Mouse (Mus musculus): ENCODE measurements around the gene Sdhc. TPM values are rescaled to one million over a fixed set of nuclear protein-coding genes. Genes with fewer than 3 reads are reported as not detected.

Sdhc gene
- total and polyA plus RNA-seq, 3 experiments, result 87.5 to 205 (median 153) TPM

GRCm38 (mm10) chr1:171193093-171193840 lies 42.9 kb upstream of the Sdhc start:
- Histone ChIP-seq H3K79me2 (replicated peaks; ENCODE audit: control insufficient read depth, extremely low read depth, insufficient read depth, poor library complexity, severe bottlenecking) (no peaks in the 10 kb centered on the region), H3K27me3 (replicated peaks) (peaks cover 28% of the 10 kb centered on the region), H3K36me3 (replicated peaks in 1 of 2; ENCODE audit: control insufficient read depth in 1 of 2, insufficient read depth in 1 of 2, low read length in 1 of 2) (no peaks in the 10 kb centered on the region), H3K4me3 (replicated peaks in 1 of 3; ENCODE audit: low read depth in 2 of 3, low read length in 2 of 3, poor library complexity in 1 of 3) (no peak overlapping the region), H3K27ac (ENCODE audit: insufficient read depth, low read depth) (no peak overlapping the region), H3K9me3 (replicated peaks; ENCODE audit: low read length) (no peaks in the 10 kb centered on the region), H3K4me2 (ENCODE audit: insufficient read depth, low read depth, poor library complexity, severe bottlenecking) (no peak overlapping the region), H3K4me1 (ENCODE audit: control insufficient read depth in 1 of 2, insufficient read depth in 2 of 2) (no peaks in the 10 kb centered on the region), H3K9ac (ENCODE audit: insufficient read depth, low read depth) (no peak overlapping the region)
- dilution Hi-C loops (cut with MboI; ENCODE audit: extremely low pct_ligation_motif_present, extremely low pct_unique_long_range_greater_than_20kb, low sequenced_read_pairs) (no loop called here), in situ Hi-C loops (cut with MboI; ENCODE audit: low pct_ligation_motif_present, low pct_unique_long_range_greater_than_20kb, low sequenced_read_pairs) (no loop called here)
- TF ChIP-seq E2F4 (IDR thresholded peaks at IDR 0.05; ENCODE audit: insufficient replicate concordance, low read depth, low read length) (no peak), MYC (IDR thresholded peaks at IDR 0.05; ENCODE audit: low read depth, low read length) (no peak), EP300 (IDR thresholded peaks at IDR 0.05; ENCODE audit: low read length) (no peak), ZMIZ1 (IDR thresholded peaks at IDR 0.05; ENCODE audit: low read depth, low read length) (no peak), RCOR1 (conservative IDR thresholded peaks at IDR 0.05; ENCODE audit: low read depth, low read length) (no peak), ZC3H11A (IDR thresholded peaks at IDR 0.05; ENCODE audit: low read depth, low read length) (no peak), HCFC1 (IDR thresholded peaks at IDR 0.05; ENCODE audit: low read depth, low read length) (no peak), JUN (IDR thresholded peaks at IDR 0.05; ENCODE audit: insufficient read depth, low read depth, low read length) (no peak), MEF2A (IDR thresholded peaks at IDR 0.05; ENCODE audit: borderline replicate concordance, low read depth, low read length) (no peak), NELFE (IDR thresholded peaks at IDR 0.05; ENCODE audit: low read depth, low read length) (no peak), POLR2A (IDR thresholded peaks at IDR 0.05; ENCODE audit: low read depth, low read length) (no peak), RAD21 (IDR thresholded peaks at IDR 0.05; ENCODE audit: low read depth, low read length) (no peak), ELF1 (IDR thresholded peaks at IDR 0.05; ENCODE audit: low read depth, low read length) (no peak), CHD2 (IDR thresholded peaks at IDR 0.05; ENCODE audit: low read length) (no peak), ZKSCAN1 (IDR thresholded peaks at IDR 0.05; ENCODE audit: borderline replicate concordance, low read depth, low read length) (no peak)
- DNase-seq (ENCODE audit: extremely low read depth), result no peak

GRCm38 (mm10) chr1:171192283-171192682 lies 41.9 kb upstream of the Sdhc start:
- Histone ChIP-seq H3K4me1 (ENCODE audit: control insufficient read depth in 1 of 2, insufficient read depth in 2 of 2) (no peaks in the 10 kb centered on the region), H3K79me2 (replicated peaks; ENCODE audit: control insufficient read depth, extremely low read depth, insufficient read depth, poor library complexity, severe bottlenecking) (no peaks in the 10 kb centered on the region), H3K9ac (ENCODE audit: insufficient read depth, low read depth) (no peak overlapping the region), H3K9me3 (replicated peaks; ENCODE audit: low read length) (no peaks in the 10 kb centered on the region), H3K27me3 (replicated peaks) (peaks cover 28% of the 10 kb centered on the region), H3K36me3 (replicated peaks in 1 of 2; ENCODE audit: control insufficient read depth in 1 of 2, insufficient read depth in 1 of 2, low read length in 1 of 2) (no peaks in the 10 kb centered on the region), H3K4me2 (ENCODE audit: insufficient read depth, low read depth, poor library complexity, severe bottlenecking) (no peak overlapping the region), H3K27ac (ENCODE audit: insufficient read depth, low read depth) (no peak overlapping the region), H3K4me3 (replicated peaks in 1 of 3; ENCODE audit: low read depth in 2 of 3, low read length in 2 of 3, poor library complexity in 1 of 3) (no peak overlapping the region)
- in situ Hi-C loops (cut with MboI; ENCODE audit: low pct_ligation_motif_present, low pct_unique_long_range_greater_than_20kb, low sequenced_read_pairs), result no loop called here
- dilution Hi-C loops (cut with MboI; ENCODE audit: extremely low pct_ligation_motif_present, extremely low pct_unique_long_range_greater_than_20kb, low sequenced_read_pairs), result no loop called here
- DNase-seq (ENCODE audit: extremely low read depth), result no peak
- no peak for TF ChIP-seq IRF4 (IDR thresholded peaks at IDR 0.05; ENCODE audit: low read depth, low read length)
- TF ChIP-seq MYC (IDR thresholded peaks at IDR 0.05; ENCODE audit: low read depth, low read length), result no peak
- no peak for TF ChIP-seq NELFE (IDR thresholded peaks at IDR 0.05; ENCODE audit: low read depth, low read length)
- no peak for TF ChIP-seq MXI1 (IDR thresholded peaks at IDR 0.05; ENCODE audit: low read depth, low read length)
- no peak for TF ChIP-seq TCF12 (IDR thresholded peaks at IDR 0.05; ENCODE audit: low read depth, low read length)
- no peak for TF ChIP-seq ELF1 (IDR thresholded peaks at IDR 0.05; ENCODE audit: low read depth, low read length)
- no peak for TF ChIP-seq POLR2A (IDR thresholded peaks at IDR 0.05; ENCODE audit: low read depth, low read length)
- TF ChIP-seq MEF2A (IDR thresholded peaks at IDR 0.05; ENCODE audit: borderline replicate concordance, low read depth, low read length), result no peak
- TF ChIP-seq ZC3H11A (IDR thresholded peaks at IDR 0.05; ENCODE audit: low read depth, low read length), result no peak
- TF ChIP-seq ZKSCAN1 (IDR thresholded peaks at IDR 0.05; ENCODE audit: borderline replicate concordance, low read depth, low read length), result no peak
- TF ChIP-seq CHD2 (IDR thresholded peaks at IDR 0.05; ENCODE audit: low read length), result no peak
- no peak for TF ChIP-seq RAD21 (IDR thresholded peaks at IDR 0.05; ENCODE audit: low read depth, low read length)

Measured in CH12.LX (cell line).